Mouse (Mus musculus) lung, postnatal 4 days (tissue): ENCODE measurements around the gene Hint1.
A peak's percentile ranks its signal among the peaks of the same experiment; 100 is the strongest.

Experiments
- DNase-seq, 2 experiments: peaks; one replicate each; pipeline ENCODE4 v3.0.0; 2021

Gene Hint1

GRCm38 (mm10) chr11:54902333-54903323, 36.4 kb downstream of the Hint1 start, which contains the start of gene Gpx3:
TSS of gene Gpx3 (plus strand) at chr11:54902453.
- peak; percentile 80 to 86 for DNase-seq

- no peak for DNase-seq
Observed at GRCm38 (mm10) chr11:54903339-54903738, 37.2 kb downstream of the Hint1 start.

GRCm38 (mm10) chr11:54903940-54904706, 37.9 kb downstream of the Hint1 start:
- peak; percentile 74 to 90 for DNase-seq

GRCm38 (mm10) chr11:54905086-54905485, 38.9 kb downstream of the Hint1 start:
- no peak for DNase-seq

- peak; percentile 24 to 60 for DNase-seq
Observed at GRCm38 (mm10) chr11:54905931-54906330, 39.7 kb downstream of the Hint1 start.

GRCm38 (mm10) chr11:54906466-54906865, 40.3 kb downstream of the Hint1 start:
- DNase-seq, result no peak

- no peak for DNase-seq
Observed at GRCm38 (mm10) chr11:54907259-54907658, 41.1 kb downstream of the Hint1 start.

- no peak for DNase-seq
Observed at GRCm38 (mm10) chr11:54909273-54909672, 43.1 kb downstream of the Hint1 start.

GRCm38 (mm10) chr11:54910081-54910665, 44.0 kb downstream of the Hint1 start:
- no peak for DNase-seq

- no peak for DNase-seq
Observed at GRCm38 (mm10) chr11:54911201-54911600, 45.0 kb downstream of the Hint1 start.

GRCm38 (mm10) chr11:54911671-54912502, 45.7 kb downstream of the Hint1 start:
- no peak for DNase-seq

GRCm38 (mm10) chr11:54912503-54913316, 46.5 kb downstream of the Hint1 start:
- no peak for DNase-seq

GRCm38 (mm10) chr11:54913841-54914240, 47.7 kb downstream of the Hint1 start:
- no peak for DNase-seq

GRCm38 (mm10) chr11:54917461-54917860, 51.3 kb downstream of the Hint1 start:
- DNase-seq, result no peak

- no peak for DNase-seq
Observed at GRCm38 (mm10) chr11:54918273-54918672, 52.1 kb downstream of the Hint1 start.
